Mouse (Mus musculus) hindbrain, embryonic 16.5 days (tissue): ENCODE results near the gene Msi2. TPM values are rescaled to one million over a fixed set of nuclear protein-coding genes. Genes with fewer than 3 reads are reported as not detected.
A peak's percentile ranks its signal among the peaks of the same experiment; 100 is the strongest.

ENCODE experiments used
- ATAC-seq: fragments of 200-750 bp; cut with Nextera tagmentation; 2 replicates; pipeline ENCODE4 v1.8.0; 2017; ENCODE audit warnings: moderate TSS enrichment, moderate library complexity
- H3K27ac ChIP-seq: fragments of 300-500 bp; sonication (generic); 2 replicates; pipeline ENCODE4 v1.5.1; 2014; ENCODE audit warnings: low read depth, mild to moderate bottlenecking, control low read depth, low read length, moderate library complexity
- H3K27me3 ChIP-seq: fragments of 300-500 bp; sonication (generic); replicated peaks from 2 replicates; pipeline ENCODE4 v1.6.1; 2014; ENCODE audit warnings: low read length; ENCODE audit not compliant: control insufficient read depth, insufficient read depth
- H3K36me3 ChIP-seq: fragments of 300-500 bp; sonication (generic); 2 replicates; pipeline ENCODE4 v1.6.1; 2014; ENCODE audit warnings: mild to moderate bottlenecking, low read length, moderate library complexity, mixed read lengths; ENCODE audit not compliant: control insufficient read depth, insufficient read depth
- H3K4me1 ChIP-seq: fragments of 300-500 bp; sonication (generic); 2 replicates; pipeline ENCODE4 v1.6.1; 2014; ENCODE audit warnings: low read depth, low read length; ENCODE audit not compliant: control insufficient read depth, insufficient read depth
- H3K4me2 ChIP-seq: fragments of 300-500 bp; sonication (generic); 2 replicates; pipeline ENCODE4 v1.6.1; 2014; ENCODE audit warnings: mild to moderate bottlenecking, low read length, control low read depth, moderate library complexity
- H3K4me3 ChIP-seq: fragments of 300-500 bp; sonication (generic); 2 replicates; pipeline ENCODE4 v1.5.1; 2014; ENCODE audit warnings: mild to moderate bottlenecking, low read length, control low read depth, moderate library complexity
- H3K9ac ChIP-seq: fragments of 300-500 bp; sonication (generic); 2 replicates; pipeline ENCODE4 v1.6.1; 2014; ENCODE audit warnings: low read depth, mild to moderate bottlenecking, control low read depth, low read length, moderate library complexity
- H3K9me3 ChIP-seq: fragments of 300-500 bp; sonication (generic); 2 replicates; pipeline ENCODE4 v1.6.1; 2014; ENCODE audit warnings: mild to moderate bottlenecking, low read length, moderate library complexity; ENCODE audit not compliant: control insufficient read depth
- WGBS: fragments of 180-500 bp; shearing (Covaris S2); extraction: QIAGEN DNeasy Blood & Tissue Kit; methylation state at CpG from one replicate; pipeline ENCODE4 v1.1.7; 2014; 5-methylcytosine and 5-hydroxymethylcytosine counted together
- polyA plus RNA-seq: library from polyadenylated mRNA; unstranded; fragments of >200 nt; fragmentation: Nextera tagmentation; extraction: Ambion mirVana; gene quantifications from 2 replicates; pipeline ENCODE4 v1.2.1, GENCODE M21; 2015

Msi2 gene
- polyA plus RNA-seq, 1 experiment from 2014 or later = 31.0 TPM

GRCm38 (mm10) chr11:88524790-88525575 is 193.3 kb downstream of the Msi2 start:
- H3K27ac ChIP-seq = peak overlapping the region; percentile 75
- ATAC-seq = peak; percentile 73
- H3K36me3 ChIP-seq = no peaks in the 10 kb centered on the region
- H3K4me2 ChIP-seq = no peak overlapping the region
- no peaks in the 10 kb centered on the region for H3K27me3 ChIP-seq
- H3K9me3 ChIP-seq = no peaks in the 10 kb centered on the region
- 18% methylated on average over 10 of the region's 10 CpGs for WGBS
- peaks cover 78% of the 10 kb centered on the region for H3K4me1 ChIP-seq
- H3K9ac ChIP-seq = peak overlapping the region; percentile 20; the same call in 1 of the 2 replicates
- H3K4me3 ChIP-seq = no peak overlapping the region

- no peaks in the 10 kb centered on the region for H3K9me3 ChIP-seq
- H3K27ac ChIP-seq = peak overlapping the region; percentile 75
- H3K4me1 ChIP-seq = peaks cover 78% of the 10 kb centered on the region
- H3K27me3 ChIP-seq = no peaks in the 10 kb centered on the region
- no peaks in the 10 kb centered on the region for H3K36me3 ChIP-seq
- no peak for ATAC-seq
- no peak overlapping the region for H3K4me2 ChIP-seq
- no peak overlapping the region for H3K4me3 ChIP-seq
- no peak overlapping the region for H3K9ac ChIP-seq
Measured at GRCm38 (mm10) chr11:88524437-88524789, 193.9 kb downstream of the Msi2 start.

DNA sequence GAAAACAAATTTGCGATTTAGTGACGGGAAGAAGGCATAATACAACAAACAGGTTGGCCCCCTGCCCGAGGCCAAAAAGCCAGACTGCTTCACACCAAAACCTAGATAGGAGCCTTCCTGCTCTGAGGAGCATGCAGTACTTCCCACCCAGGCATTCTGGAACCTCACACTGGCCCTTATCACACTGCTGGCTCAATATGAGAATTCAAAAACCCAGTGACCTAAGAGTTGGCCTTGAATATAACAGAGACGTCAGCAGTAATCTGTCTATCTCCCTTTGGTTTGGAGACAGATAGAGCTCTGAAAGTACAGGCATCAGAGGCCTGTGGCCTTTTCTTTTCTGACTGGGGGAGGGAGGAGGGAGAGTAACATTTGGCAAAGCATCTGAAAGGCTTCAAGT is 194.4 kb downstream of the Msi2 start:
- Histone ChIP-seq H3K4me3 (no peak overlapping the region), H3K9me3 (no peaks in the 10 kb centered on the region), H3K4me1 (peaks cover 75% of the 10 kb centered on the region), H3K9ac (no peak overlapping the region), H3K27me3 (no peaks in the 10 kb centered on the region), H3K4me2 (no peak overlapping the region), H3K27ac (peak overlapping the region; percentile 75), H3K36me3 (no peaks in the 10 kb centered on the region)
- ATAC-seq = no peak
- WGBS = 46% methylated on average over 4 of the region's 4 CpGs

DNA sequence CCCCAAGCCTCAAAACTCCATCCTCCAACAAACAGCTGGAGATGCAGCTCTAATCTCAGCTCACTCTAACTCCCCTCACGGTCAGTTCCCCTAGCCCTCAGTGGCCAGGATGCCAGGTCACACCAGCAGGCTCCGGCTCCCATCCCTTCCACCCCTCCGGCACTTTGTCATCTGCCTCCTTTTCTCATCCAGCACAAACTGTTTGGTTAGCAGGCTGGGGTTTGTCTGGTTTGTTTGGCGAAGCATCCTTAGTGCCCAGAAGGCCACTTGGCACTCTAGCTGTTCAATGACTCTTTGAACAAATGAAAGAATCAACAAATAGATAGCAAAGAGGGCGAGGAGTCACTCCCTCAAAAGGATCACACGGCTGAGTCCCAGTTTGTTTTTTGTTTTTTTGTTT is 194.8 kb downstream of the Msi2 start:
- Histone ChIP-seq H3K36me3 (no peaks in the 10 kb centered on the region), H3K27me3 (no peaks in the 10 kb centered on the region), H3K4me3 (no peak overlapping the region), H3K9ac (no peak overlapping the region), H3K4me2 (no peak overlapping the region), H3K27ac (peak overlapping the region; percentile 75), H3K9me3 (no peaks in the 10 kb centered on the region), H3K4me1 (peaks cover 71% of the 10 kb centered on the region)
- ATAC-seq = no peak
- WGBS = 45% methylated on average over 6 of the region's 6 CpGs

- Histone ChIP-seq H3K4me3 (no peak overlapping the region), H3K36me3 (no peaks in the 10 kb centered on the region), H3K4me2 (no peak overlapping the region), H3K4me1 (peaks cover 61% of the 10 kb centered on the region), H3K27ac (no peak overlapping the region), H3K27me3 (no peaks in the 10 kb centered on the region), H3K9ac (no peak overlapping the region), H3K9me3 (no peaks in the 10 kb centered on the region)
- WGBS = 79% methylated on average over 5 of the region's 5 CpGs
- ATAC-seq = no peak
Measured at GRCm38 (mm10) chr11:88522114-88522513, 196.2 kb downstream of the Msi2 start.

DNA sequence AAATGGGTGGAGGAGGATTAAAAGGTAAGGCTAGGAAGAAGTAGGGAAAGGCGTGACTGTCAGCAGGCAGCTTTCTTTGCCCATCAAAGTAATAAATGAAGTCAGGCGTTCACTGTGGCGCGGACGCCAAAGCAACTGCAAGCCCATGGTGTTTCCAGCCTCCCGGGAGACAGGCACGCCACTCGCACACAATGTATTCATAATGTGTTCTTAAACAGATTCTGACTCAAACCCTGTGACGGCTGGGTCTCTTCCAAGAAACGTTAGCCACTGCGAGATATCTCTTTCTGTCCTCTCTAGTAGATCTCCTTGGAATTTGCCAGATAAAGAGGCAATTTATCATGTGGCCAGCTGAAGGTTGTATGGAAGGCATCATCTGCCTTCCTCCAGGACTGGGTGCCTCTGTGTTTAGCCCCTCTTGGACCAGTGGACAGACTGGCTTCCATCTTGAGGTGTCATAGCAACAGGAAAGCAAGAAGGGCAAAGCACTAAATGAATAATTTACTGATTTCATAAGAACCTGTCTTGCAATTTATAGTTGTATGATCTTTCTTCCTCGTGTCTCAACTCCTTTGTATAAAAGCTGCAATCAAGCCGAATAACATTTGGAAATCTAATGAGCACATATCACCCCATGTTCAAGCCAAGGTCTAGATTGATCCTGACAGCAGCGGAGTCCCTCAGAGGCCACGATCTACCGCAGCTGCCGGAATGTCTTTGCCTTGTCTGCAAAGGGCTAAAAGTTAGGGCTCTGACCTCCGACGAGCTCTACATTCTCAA is 197.2 kb downstream of the Msi2 start:
- no peak for ATAC-seq
- H3K9ac ChIP-seq = no peak overlapping the region
- no peaks in the 10 kb centered on the region for H3K36me3 ChIP-seq
- H3K4me1 ChIP-seq = peaks cover 59% of the 10 kb centered on the region
- H3K4me2 ChIP-seq = no peak overlapping the region
- no peaks in the 10 kb centered on the region for H3K9me3 ChIP-seq
- no peak overlapping the region for H3K4me3 ChIP-seq
- 34% methylated on average over 19 of the region's 19 CpGs for WGBS
- peak overlapping the region; percentile 62 for H3K27ac ChIP-seq
- no peaks in the 10 kb centered on the region for H3K27me3 ChIP-seq

DNA sequence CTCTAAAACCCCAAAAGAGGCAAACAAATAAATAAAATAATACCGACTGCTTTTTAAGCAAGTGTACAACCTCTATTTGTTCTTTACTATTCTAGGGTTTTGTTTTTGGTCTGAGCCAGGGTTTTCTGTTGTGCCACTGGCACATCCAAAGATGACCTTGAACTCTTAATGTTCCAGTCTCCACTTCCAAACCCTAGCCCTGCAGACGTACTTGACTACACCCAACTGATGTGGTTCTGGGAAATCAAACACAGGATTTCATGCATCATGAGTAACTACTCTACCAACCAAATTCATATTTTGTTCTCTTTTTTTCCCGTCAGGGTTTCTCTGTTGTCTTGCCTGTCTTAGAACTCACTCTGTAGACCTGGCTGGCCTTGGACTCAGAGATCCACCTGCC is 200.0 kb downstream of the Msi2 start:
- Histone ChIP-seq H3K27me3 (no peaks in the 10 kb centered on the region), H3K4me3 (no peak overlapping the region), H3K9ac (no peak overlapping the region), H3K4me2 (no peak overlapping the region), H3K4me1 (peaks cover 58% of the 10 kb centered on the region), H3K36me3 (no peaks in the 10 kb centered on the region), H3K27ac (no peak overlapping the region), H3K9me3 (no peaks in the 10 kb centered on the region)
- ATAC-seq = no peak
- WGBS = 91% methylated on average over 3 of the region's 3 CpGs

DNA sequence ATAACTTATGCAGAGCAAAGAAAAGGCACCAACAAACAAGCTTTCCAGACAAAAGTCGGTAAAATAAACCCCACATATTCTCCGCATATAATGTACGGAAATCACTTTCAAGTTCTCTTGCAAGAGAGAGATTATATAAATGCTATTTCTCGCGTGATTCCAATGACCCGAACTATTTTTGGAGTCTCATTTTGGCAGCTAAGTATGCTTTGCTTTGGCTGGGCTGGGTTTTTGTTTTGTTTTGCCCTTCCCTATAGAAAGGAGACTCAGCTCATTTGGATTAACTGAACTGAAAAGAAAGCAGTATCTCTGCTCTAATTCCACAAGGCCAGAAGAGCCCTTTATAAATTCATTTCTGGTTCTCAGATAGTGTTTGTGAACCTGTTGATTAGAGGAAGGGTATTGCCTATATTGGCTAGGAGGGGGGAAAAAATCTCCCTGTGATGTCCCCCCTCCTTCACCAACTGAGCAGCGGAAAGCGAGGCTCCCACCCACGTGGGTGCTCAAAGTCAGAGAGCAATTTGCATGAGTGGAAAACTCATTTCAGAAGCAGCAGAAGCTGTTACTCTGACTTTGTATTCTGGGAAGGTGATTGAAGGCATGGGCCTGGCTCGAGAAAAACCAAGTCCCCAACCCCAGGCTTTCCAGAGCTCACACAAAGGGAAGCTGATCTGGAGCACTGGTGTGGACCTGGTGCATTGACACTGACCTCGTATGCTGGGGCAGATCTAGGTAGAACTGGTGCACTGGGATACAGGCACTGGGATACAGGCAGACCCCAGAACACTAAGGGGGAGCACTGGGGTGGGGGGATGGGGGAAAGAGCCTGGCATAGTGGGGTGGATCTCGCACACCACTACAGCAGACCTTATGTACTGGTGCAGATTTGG is 201.5 kb downstream of the Msi2 start:
- Histone ChIP-seq H3K9me3 (no peaks in the 10 kb centered on the region), H3K27me3 (no peaks in the 10 kb centered on the region), H3K27ac (peak overlapping the region; percentile 63), H3K4me3 (no peak overlapping the region), H3K9ac (peak overlapping the region; percentile 41; the same call in 1 of the 2 replicates), H3K4me2 (no peak overlapping the region), H3K36me3 (no peaks in the 10 kb centered on the region), H3K4me1 (peaks cover 59% of the 10 kb centered on the region)
- no peak for ATAC-seq
- 50% methylated on average over 12 of the region's 12 CpGs for WGBS
